Mouse (Mus musculus) cortical plate, adult 2 months (tissue): ENCODE data around the gene Dnajb1.

Experiments
- CTCF ChIP-seq: fragments of 200-500 bp; IDR thresholded peaks from 2 replicates; pipeline ENCODE4 v1.5.1; 2011; ENCODE audit warnings: mild to moderate bottlenecking, control low read depth, low read length; ENCODE audit not compliant: insufficient read depth; ENCODE audit errors: extremely low read depth
- POLR2A ChIP-seq: fragments of 200-500 bp; IDR thresholded peaks from 2 replicates; pipeline ENCODE4 v1.6.1; 2011; ENCODE audit warnings: mild to moderate bottlenecking, low read length, control low read depth; ENCODE audit not compliant: insufficient read depth; ENCODE audit errors: extremely low read depth

DNA sequence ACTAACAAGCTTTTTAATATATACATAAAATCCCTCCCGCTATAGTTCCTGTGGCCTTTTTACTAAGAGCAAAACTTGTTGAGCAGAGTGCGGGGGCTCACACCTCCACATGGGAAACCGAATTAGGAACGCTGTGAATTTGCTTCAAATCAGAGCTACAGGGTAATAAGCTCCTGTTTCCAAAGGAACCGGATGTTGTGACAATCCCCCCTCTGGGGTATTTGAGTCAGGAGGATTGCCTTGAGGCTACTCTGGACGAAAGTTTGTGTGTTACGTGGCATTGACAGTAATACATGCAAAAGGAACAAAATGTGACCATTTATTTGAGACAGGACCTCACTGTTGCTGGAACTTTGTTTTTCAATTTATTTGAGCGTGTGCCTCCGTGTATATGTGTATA is 1.1 kb downstream of the Dnajb1 start:
- TF ChIP-seq CTCF (no peak), POLR2A (no peak)
